Mouse (Mus musculus) kidney, embryonic 14.5 days (tissue): Measurements from ENCODE around the gene Gpc6. TPM values are rescaled to one million over a fixed set of nuclear protein-coding genes. Genes with fewer than 3 reads are reported as not detected.

Experiments used
- ATAC-seq: fragments of 200-750 bp; cut with Nextera tagmentation; 2 replicates; pipeline ENCODE4 v1.8.0; 2017; ENCODE audit warnings: moderate number of reproducible peaks, mild to moderate bottlenecking, moderate TSS enrichment, moderate library complexity; ENCODE audit not compliant: low FRiP score, low TSS enrichment
- H3K27ac ChIP-seq: fragments of 300-500 bp; sonication (generic); 2 replicates; pipeline ENCODE4 v1.5.1; 2014; ENCODE audit warnings: low read depth, mild to moderate bottlenecking, low read length, moderate library complexity, mixed read lengths
- H3K27me3 ChIP-seq: fragments of 300-500 bp; sonication (generic); 2 replicates; pipeline ENCODE4 v1.6.1; 2014; ENCODE audit warnings: mild to moderate bottlenecking, low read length; ENCODE audit not compliant: control insufficient read depth, insufficient read depth
- H3K36me3 ChIP-seq: fragments of 300-500 bp; sonication (generic); 2 replicates; pipeline ENCODE4 v1.6.1; 2014; ENCODE audit warnings: low read length, mixed read lengths; ENCODE audit not compliant: control insufficient read depth, insufficient read depth
- H3K4me1 ChIP-seq: fragments of 300-500 bp; sonication (generic); 2 replicates; pipeline ENCODE4 v1.6.1; 2014; ENCODE audit warnings: low read length, mixed read lengths; ENCODE audit not compliant: control insufficient read depth, insufficient read depth
- H3K4me2 ChIP-seq: fragments of 300-500 bp; sonication (generic); replicated peaks from 2 replicates; pipeline ENCODE4 v1.6.1; 2014; ENCODE audit warnings: low read depth, mild to moderate bottlenecking, low read length
- H3K4me3 ChIP-seq: fragments of 300-500 bp; sonication (generic); 2 replicates; pipeline ENCODE4 v1.5.1; 2014; ENCODE audit warnings: mild to moderate bottlenecking, low read length
- H3K9ac ChIP-seq: fragments of 300-500 bp; sonication (generic); 2 replicates; pipeline ENCODE4 v1.6.1; 2014; ENCODE audit warnings: low read depth, mild to moderate bottlenecking, low read length, moderate library complexity
- H3K9me3 ChIP-seq: fragments of 300-500 bp; sonication (generic); 2 replicates; pipeline ENCODE4 v1.6.1; 2016; ENCODE audit warnings: low read length; ENCODE audit not compliant: control insufficient read depth
- WGBS: fragments of 180-500 bp; shearing (Covaris S2); extraction: QIAGEN DNeasy Blood & Tissue Kit; methylation state at CpG from one replicate; pipeline ENCODE4 v1.1.7; 2014; 5-methylcytosine and 5-hydroxymethylcytosine counted together
- polyA plus RNA-seq: library from polyadenylated mRNA; unstranded; fragments of >200 nt; fragmentation: Nextera tagmentation; extraction: Ambion mirVana; gene quantifications from 2 replicates; pipeline ENCODE4 v1.2.1, GENCODE M21; 2014

The Gpc6 gene
- polyA plus RNA-seq, 1 experiment from 2014 or later, result 71.8 TPM

GRCm38 (mm10) chr14:117796661-117797060 lies 871.5 kb downstream of the Gpc6 start:
- Histone ChIP-seq H3K36me3 (no peaks in the 10 kb centered on the region), H3K27ac (no peak overlapping the region), H3K4me1 (no peaks in the 10 kb centered on the region), H3K27me3 (no peaks in the 10 kb centered on the region), H3K4me3 (no peak overlapping the region), H3K9me3 (no peaks in the 10 kb centered on the region), H3K9ac (no peak overlapping the region), H3K4me2 (no peak overlapping the region)
- WGBS, result 82% methylated on average over 5 of the region's 5 CpGs
- no peak for ATAC-seq

GRCm38 (mm10) chr14:117800399-117800798 lies 875.3 kb downstream of the Gpc6 start:
- 87% methylated on average over 5 of the region's 5 CpGs for WGBS
- H3K27me3 ChIP-seq, result no peaks in the 10 kb centered on the region
- H3K4me1 ChIP-seq, result no peaks in the 10 kb centered on the region
- H3K4me2 ChIP-seq, result no peak overlapping the region
- H3K27ac ChIP-seq, result no peak overlapping the region
- ATAC-seq, result no peak
- H3K4me3 ChIP-seq, result no peak overlapping the region
- no peaks in the 10 kb centered on the region for H3K9me3 ChIP-seq
- no peaks in the 10 kb centered on the region for H3K36me3 ChIP-seq
- no peak overlapping the region for H3K9ac ChIP-seq

- ATAC-seq, result no peak
These were observed 882.7 kb downstream of the Gpc6 start for GRCm38 (mm10) chr14:117807846-117808245.

GRCm38 (mm10) chr14:117808326-117808725 lies 883.2 kb downstream of the Gpc6 start:
- Histone ChIP-seq H3K9ac (no peak overlapping the region), H3K4me2 (no peak overlapping the region), H3K36me3 (no peaks in the 10 kb centered on the region), H3K9me3 (no peaks in the 10 kb centered on the region), H3K4me3 (no peak overlapping the region), H3K4me1 (no peaks in the 10 kb centered on the region), H3K27me3 (no peaks in the 10 kb centered on the region), H3K27ac (no peak overlapping the region)
- WGBS, result 88% methylated on average over 2 of the region's 2 CpGs
- no peak for ATAC-seq

More at GRCm38 (mm10) chr14:117807846-117808245, 882.7 kb downstream of the Gpc6 start:
- Histone ChIP-seq H3K27ac (no peak overlapping the region), H3K9me3 (no peaks in the 10 kb centered on the region), H3K36me3 (no peaks in the 10 kb centered on the region), H3K4me1 (no peaks in the 10 kb centered on the region), H3K4me3 (no peak overlapping the region), H3K9ac (no peak overlapping the region), H3K4me2 (no peak overlapping the region), H3K27me3 (no peaks in the 10 kb centered on the region)
- WGBS, result 96% methylated on average over 4 of the region's 4 CpGs

GRCm38 (mm10) chr14:117810321-117811270 lies 885.5 kb downstream of the Gpc6 start:
- H3K9me3 ChIP-seq, result no peaks in the 10 kb centered on the region
- no peak overlapping the region for H3K27ac ChIP-seq
- no peaks in the 10 kb centered on the region for H3K27me3 ChIP-seq
- H3K4me1 ChIP-seq, result no peaks in the 10 kb centered on the region
- no peak overlapping the region for H3K4me3 ChIP-seq
- WGBS, result 89% methylated on average over 15 of the region's 15 CpGs
- H3K9ac ChIP-seq, result no peak overlapping the region
- H3K4me2 ChIP-seq, result no peak overlapping the region
- no peaks in the 10 kb centered on the region for H3K36me3 ChIP-seq
- ATAC-seq, result no peak

GRCm38 (mm10) chr14:117813473-117813872 lies 888.4 kb downstream of the Gpc6 start:
- 85% methylated on average over 3 of the region's 3 CpGs for WGBS

GRCm38 (mm10) chr14:117816008-117816407 lies 890.9 kb downstream of the Gpc6 start:
- Histone ChIP-seq H3K36me3 (no peaks in the 10 kb centered on the region), H3K9ac (no peak overlapping the region), H3K4me3 (no peak overlapping the region), H3K27ac (no peak overlapping the region), H3K4me2 (no peak overlapping the region), H3K4me1 (no peaks in the 10 kb centered on the region), H3K27me3 (no peaks in the 10 kb centered on the region), H3K9me3 (no peaks in the 10 kb centered on the region)
- 91% methylated on average over 9 of the region's 9 CpGs for WGBS
- ATAC-seq, result no peak

More at GRCm38 (mm10) chr14:117813473-117813872, 888.4 kb downstream of the Gpc6 start:
- H3K4me1 ChIP-seq, result no peaks in the 10 kb centered on the region
- no peak overlapping the region for H3K4me3 ChIP-seq
- H3K27me3 ChIP-seq, result no peaks in the 10 kb centered on the region
- H3K27ac ChIP-seq, result no peak overlapping the region
- no peak overlapping the region for H3K9ac ChIP-seq
- no peak overlapping the region for H3K4me2 ChIP-seq
- no peak for ATAC-seq
- no peaks in the 10 kb centered on the region for H3K9me3 ChIP-seq
- H3K36me3 ChIP-seq, result no peaks in the 10 kb centered on the region

- Histone ChIP-seq H3K9ac (no peak overlapping the region), H3K36me3 (no peaks in the 10 kb centered on the region), H3K4me2 (no peak overlapping the region), H3K9me3 (no peaks in the 10 kb centered on the region), H3K4me3 (no peak overlapping the region), H3K4me1 (no peaks in the 10 kb centered on the region), H3K27ac (no peak overlapping the region), H3K27me3 (no peaks in the 10 kb centered on the region)
- ATAC-seq, result no peak
- 90% methylated on average over 3 of the region's 3 CpGs for WGBS
These were observed 891.6 kb downstream of the Gpc6 start for GRCm38 (mm10) chr14:117816706-117817105.

- no peak overlapping the region for H3K27ac ChIP-seq
- WGBS, result 55% methylated on average over 4 of the region's 4 CpGs
- no peak overlapping the region for H3K4me2 ChIP-seq
- H3K4me3 ChIP-seq, result no peak overlapping the region
- H3K9ac ChIP-seq, result no peak overlapping the region
- no peak for ATAC-seq
- no peaks in the 10 kb centered on the region for H3K9me3 ChIP-seq
- no peaks in the 10 kb centered on the region for H3K4me1 ChIP-seq
- no peaks in the 10 kb centered on the region for H3K27me3 ChIP-seq
- H3K36me3 ChIP-seq, result no peaks in the 10 kb centered on the region
These were observed 892.1 kb downstream of the Gpc6 start for GRCm38 (mm10) chr14:117817196-117817595.
